Mouse (Mus musculus) liver, embryonic 11.5 days (tissue): Measurements from ENCODE around the gene Mrgprd. TPM values are rescaled to one million over a fixed set of nuclear protein-coding genes. Genes with fewer than 3 reads are reported as not detected.

Experiments used
- ATAC-seq: fragments of 200-750 bp; cut with Nextera tagmentation; replicated peaks from 2 replicates; pipeline ENCODE4 v1.8.0; 2017; ENCODE audit warnings: moderate number of reproducible peaks, mild to moderate bottlenecking, moderate TSS enrichment, moderate library complexity; ENCODE audit not compliant: low FRiP score
- DNase-seq: peaks from one replicate; pipeline ENCODE4 v3.0.0-alpha.2; 2017; ENCODE audit warnings: low spot score
- H3K27ac ChIP-seq: fragments of 300-500 bp; sonication (generic); 2 replicates; pipeline ENCODE4 v1.5.1; 2014; ENCODE audit warnings: mild to moderate bottlenecking, low read depth, low read length, control low read depth
- H3K27me3 ChIP-seq: fragments of 300-500 bp; sonication (generic); replicated peaks from 2 replicates; pipeline ENCODE4 v1.6.1; 2014; ENCODE audit warnings: low read length, mixed read lengths; ENCODE audit not compliant: control insufficient read depth, insufficient read depth
- H3K36me3 ChIP-seq: fragments of 300-500 bp; sonication (generic); 2 replicates; pipeline ENCODE4 v1.6.1; 2014; ENCODE audit warnings: mild to moderate bottlenecking, low read length, moderate library complexity, mixed read lengths; ENCODE audit not compliant: control insufficient read depth, insufficient read depth
- H3K4me1 ChIP-seq: fragments of 300-500 bp; sonication (generic); replicated peaks from 2 replicates; pipeline ENCODE4 v1.6.1; 2014; ENCODE audit warnings: low read length, mixed read lengths; ENCODE audit not compliant: control insufficient read depth, insufficient read depth
- H3K4me2 ChIP-seq: fragments of 300-500 bp; sonication (generic); 2 replicates; pipeline ENCODE4 v1.6.1; 2014; ENCODE audit warnings: mild to moderate bottlenecking, control low read depth, moderate library complexity
- H3K4me3 ChIP-seq: fragments of 300-500 bp; sonication (generic); 2 replicates; pipeline ENCODE4 v1.5.1; 2014; ENCODE audit warnings: low read depth, low read length, control low read depth
- H3K9ac ChIP-seq: fragments of 300-500 bp; sonication (generic); 2 replicates; pipeline ENCODE4 v1.6.1; 2014; ENCODE audit warnings: low read depth, low read length, control low read depth
- H3K9me3 ChIP-seq: fragments of 300-500 bp; sonication (generic); 2 replicates; pipeline ENCODE4 v1.6.1; 2016; ENCODE audit warnings: low read length, inconsistent platforms, mixed read lengths; ENCODE audit not compliant: control insufficient read depth
- WGBS: fragments of 180-500 bp; shearing (Covaris S2); extraction: QIAGEN DNeasy Blood & Tissue Kit; methylation state at CpG from one replicate; pipeline ENCODE4 v1.1.7; 2014; 5-methylcytosine and 5-hydroxymethylcytosine counted together
- polyA plus RNA-seq: library from polyadenylated mRNA; unstranded; fragments of >200 nt; fragmentation: Nextera tagmentation; extraction: Ambion mirVana; gene quantifications from 2 replicates; pipeline ENCODE4 v1.2.1, GENCODE M21; 2014

Mrgprd gene
- polyA plus RNA-seq, 1 experiment from 2014 or later: not detected

GRCm38 (mm10) chr7:145332376-145333041 is 17.9 kb downstream of the Mrgprd start:
- Histone ChIP-seq H3K9me3 (no peaks in the 10 kb centered on the region), H3K4me3 (no peak overlapping the region), H3K36me3 (no peaks in the 10 kb centered on the region), H3K9ac (no peak overlapping the region), H3K4me2 (no peak overlapping the region), H3K27me3 (no peaks in the 10 kb centered on the region), H3K27ac (no peak overlapping the region), H3K4me1 (no peaks in the 10 kb centered on the region)
- 79% methylated on average over 1 of the region's 1 CpGs for WGBS
- DNase-seq (no peak), ATAC-seq (no peak)

- WGBS: 86% methylated on average over 6 of the region's 6 CpGs
- H3K4me3 ChIP-seq: no peak overlapping the region
Measured at GRCm38 (mm10) chr7:145333936-145334335, 19.3 kb downstream of the Mrgprd start.

GRCm38 (mm10) chr7:145334428-145335027 is 19.9 kb downstream of the Mrgprd start:
- WGBS: 66% methylated on average over 4 of the region's 4 CpGs
- Histone ChIP-seq H3K4me1 (no peaks in the 10 kb centered on the region), H3K9me3 (no peaks in the 10 kb centered on the region), H3K36me3 (no peaks in the 10 kb centered on the region), H3K9ac (no peak overlapping the region), H3K4me2 (no peak overlapping the region), H3K27me3 (no peaks in the 10 kb centered on the region), H3K27ac (no peak overlapping the region), H3K4me3 (no peak overlapping the region)
- DNase-seq (no peak), ATAC-seq (no peak)

More at GRCm38 (mm10) chr7:145333936-145334335, 19.3 kb downstream of the Mrgprd start:
- Histone ChIP-seq H3K4me1 (no peaks in the 10 kb centered on the region), H3K9ac (no peak overlapping the region), H3K4me2 (no peak overlapping the region), H3K27ac (no peak overlapping the region), H3K9me3 (no peaks in the 10 kb centered on the region), H3K36me3 (no peaks in the 10 kb centered on the region), H3K27me3 (no peaks in the 10 kb centered on the region)
- ATAC-seq (no peak), DNase-seq (no peak)

GRCm38 (mm10) chr7:145335199-145335598 is 20.6 kb downstream of the Mrgprd start:
- Histone ChIP-seq H3K4me1 (no peaks in the 10 kb centered on the region), H3K27me3 (no peaks in the 10 kb centered on the region), H3K36me3 (no peaks in the 10 kb centered on the region), H3K9ac (no peak overlapping the region), H3K4me3 (no peak overlapping the region), H3K9me3 (no peaks in the 10 kb centered on the region), H3K4me2 (no peak overlapping the region), H3K27ac (no peak overlapping the region)
- ATAC-seq: no peak
- no peak for DNase-seq

GRCm38 (mm10) chr7:145335616-145336332 is 21.1 kb downstream of the Mrgprd start:
- Histone ChIP-seq H3K27me3 (no peaks in the 10 kb centered on the region), H3K4me3 (no peak overlapping the region), H3K9ac (no peak overlapping the region), H3K4me1 (no peaks in the 10 kb centered on the region), H3K36me3 (no peaks in the 10 kb centered on the region), H3K9me3 (no peaks in the 10 kb centered on the region), H3K27ac (no peak overlapping the region), H3K4me2 (no peak overlapping the region)
- WGBS: 76% methylated on average over 3 of the region's 3 CpGs
- DNase-seq (no peak), ATAC-seq (no peak)

GRCm38 (mm10) chr7:145337889-145338288 is 23.3 kb downstream of the Mrgprd start:
- Histone ChIP-seq H3K9ac (no peak overlapping the region), H3K4me3 (no peak overlapping the region), H3K4me1 (no peaks in the 10 kb centered on the region), H3K4me2 (no peak overlapping the region), H3K27ac (no peak overlapping the region), H3K36me3 (no peaks in the 10 kb centered on the region), H3K9me3 (no peaks in the 10 kb centered on the region), H3K27me3 (no peaks in the 10 kb centered on the region)
- ATAC-seq (no peak), DNase-seq (no peak)
- 57% methylated on average over 2 of the region's 2 CpGs for WGBS

GRCm38 (mm10) chr7:145340248-145340904 is 25.7 kb downstream of the Mrgprd start:
- 79% methylated on average over 5 of the region's 5 CpGs for WGBS
- H3K27ac ChIP-seq: no peak overlapping the region
- no peaks in the 10 kb centered on the region for H3K4me1 ChIP-seq
- no peaks in the 10 kb centered on the region for H3K36me3 ChIP-seq
- no peak for ATAC-seq
- H3K4me3 ChIP-seq: no peak overlapping the region
- H3K4me2 ChIP-seq: no peak overlapping the region
- H3K9me3 ChIP-seq: no peaks in the 10 kb centered on the region
- no peaks in the 10 kb centered on the region for H3K27me3 ChIP-seq
- H3K9ac ChIP-seq: no peak overlapping the region
- peak; percentile 43 for DNase-seq
